Mouse (Mus musculus): ENCODE measurements around the gene Shisa5. TPM values are rescaled to one million over a fixed set of nuclear protein-coding genes. Genes with fewer than 3 reads are reported as not detected.

Shisa5 gene
- polyA plus RNA-seq, 1 experiment from 2014 or later: 216 TPM

DNA sequence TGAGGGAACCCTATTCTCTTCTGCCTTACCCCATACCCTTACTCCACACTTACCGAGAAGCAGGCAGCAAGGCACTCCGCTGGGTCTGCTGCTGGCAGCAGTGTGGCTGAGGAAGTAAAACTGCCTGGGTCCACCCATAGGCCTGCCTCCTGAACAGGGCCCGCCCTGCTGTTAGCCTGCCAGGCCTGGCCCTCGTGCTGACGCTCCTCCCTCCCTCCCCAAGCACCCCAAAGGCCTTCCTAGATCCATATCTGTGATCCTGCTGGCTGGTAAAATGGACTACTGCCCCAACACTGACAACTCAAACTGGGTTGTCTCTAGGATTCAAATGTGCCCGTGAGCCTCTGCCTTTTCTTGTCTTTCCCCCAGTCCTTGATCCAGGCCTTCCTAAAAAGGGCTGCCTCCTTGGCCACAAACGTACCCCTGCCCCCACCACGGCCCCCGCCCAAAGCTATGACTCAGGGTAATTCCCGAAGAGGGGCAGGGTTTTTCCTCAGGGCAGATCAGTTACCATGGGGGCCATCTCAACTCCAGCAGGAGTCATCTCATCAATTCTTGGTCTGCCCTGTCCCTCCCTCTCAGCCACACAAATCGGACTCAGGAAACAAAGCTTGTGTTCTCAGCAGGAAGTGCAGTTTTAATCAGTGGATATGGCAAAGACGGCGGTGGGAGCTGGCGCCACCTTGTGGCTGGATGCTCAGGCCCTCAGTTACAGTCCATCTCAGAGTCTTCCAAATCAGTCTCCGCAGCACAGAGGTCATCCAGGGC lies 21.0 kb downstream of the Shisa5 start, which contains the start of gene Trex1:
Trex1 (minus strand) TSS at position 599 of the 768 bp plus-strand sequence.
- DNase-seq (ENCODE audit: low spot score) (peak; percentile 96), ATAC-seq (peak; percentile 94)
- Histone ChIP-seq H3K36me3 (ENCODE audit: insufficient read depth, low read length) (peaks cover 18% of the 10 kb centered on the region), H3K9me3 (ENCODE audit: low read length) (no peaks in the 10 kb centered on the region), H3K9ac (replicated peaks; ENCODE audit: low read depth) (peak within 1 kb of the TSS; percentile 55), H3K4me2 (replicated peaks; ENCODE audit: low read depth, low read length) (peak within 1 kb of the TSS; percentile 60), H3K4me1 (ENCODE audit: insufficient read depth, low read depth, low read length) (peaks cover 7% of the 10 kb centered on the region; the same call in 1 of the 2 replicates), H3K4me3 (ENCODE audit: low read depth, low read length) (peak within 1 kb of the TSS; percentile 33), H3K27ac (ENCODE audit: low read length) (peak within 1 kb of the TSS; percentile 92), H3K27me3 (replicated peaks; ENCODE audit: insufficient read depth, low read length) (no peaks in the 10 kb centered on the region)
- TF ChIP-seq CTCF (IDR thresholded peaks at IDR 0.05) (peak; percentile 98), EP300 (IDR thresholded peaks at IDR 0.05) (peak; percentile 71)
- WGBS: 11% methylated on average over 15 of the region's 15 CpGs

DNA sequence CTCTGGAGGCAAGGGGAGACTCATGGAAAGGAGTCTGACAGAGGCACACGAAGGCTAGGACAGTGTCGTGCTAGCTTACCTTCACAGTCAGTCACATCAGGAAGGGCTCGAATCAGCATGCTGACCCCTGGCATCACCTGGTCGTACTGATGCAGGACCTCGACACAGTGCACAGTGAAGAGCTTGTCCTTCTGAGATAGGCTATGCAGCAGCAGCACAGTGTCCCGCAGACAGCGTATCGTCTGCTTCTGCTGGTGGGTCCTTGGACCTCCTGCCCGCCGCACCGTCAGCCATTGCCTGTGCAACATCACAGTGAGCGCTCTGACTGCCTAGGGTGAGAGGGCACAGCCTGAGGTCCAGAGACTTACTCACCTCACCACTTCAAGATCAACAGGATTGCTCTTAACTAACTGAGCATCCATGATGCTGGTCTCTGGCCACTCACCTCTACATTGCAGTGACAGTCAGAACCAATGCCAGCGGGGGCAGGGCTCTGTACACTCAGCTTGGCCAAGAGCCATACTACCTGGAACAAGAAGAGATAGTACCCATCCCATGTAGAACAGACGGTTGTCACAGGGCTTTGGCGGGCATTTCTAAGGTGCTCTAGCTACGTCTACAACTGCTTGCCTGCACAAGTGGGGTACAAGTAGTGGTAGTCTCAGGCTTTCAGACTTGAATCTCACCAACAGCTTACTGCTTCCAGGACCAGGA lies 22.0 kb downstream of the Shisa5 start:
- TF ChIP-seq EP300 (IDR thresholded peaks at IDR 0.05) (no peak), CTCF (IDR thresholded peaks at IDR 0.05) (no peak)
- no peak for DNase-seq (ENCODE audit: low spot score)
- Histone ChIP-seq H3K4me1 (ENCODE audit: insufficient read depth, low read depth, low read length) (peaks cover 2% of the 10 kb centered on the region; the same call in 1 of the 2 replicates), H3K4me3 (ENCODE audit: low read depth, low read length) (no peak overlapping the region), H3K36me3 (ENCODE audit: insufficient read depth, low read length) (peaks cover 28% of the 10 kb centered on the region), H3K9me3 (ENCODE audit: low read length) (no peaks in the 10 kb centered on the region), H3K27ac (ENCODE audit: low read length) (no peak overlapping the region), H3K4me2 (replicated peaks; ENCODE audit: low read depth, low read length) (no peak overlapping the region), H3K9ac (replicated peaks; ENCODE audit: low read depth) (no peak overlapping the region), H3K27me3 (replicated peaks; ENCODE audit: insufficient read depth, low read length) (no peaks in the 10 kb centered on the region)
- 88% methylated on average over 16 of the region's 16 CpGs for whole genome bisulfite sequencing
- no peak for ATAC-seq

DNA sequence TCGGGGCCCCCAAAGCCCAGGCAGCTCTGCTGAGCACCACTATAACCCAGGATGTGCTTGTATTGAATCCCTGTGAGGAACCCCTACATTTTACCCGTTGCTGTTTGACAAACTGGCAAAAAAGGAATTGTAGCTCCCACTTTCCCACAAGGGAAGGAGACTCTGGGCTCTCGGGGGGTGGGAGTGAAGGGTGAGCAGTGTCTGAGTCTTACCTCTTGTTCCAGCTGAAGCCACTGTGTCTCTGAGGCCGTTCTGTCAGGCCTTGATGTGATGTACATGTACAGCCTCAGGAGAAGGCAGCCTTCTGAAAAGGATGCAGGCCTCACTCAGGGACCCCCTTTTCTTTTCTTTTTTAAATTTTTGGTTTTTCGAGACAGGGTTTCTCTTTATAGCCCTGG lies 22.5 kb downstream of the Shisa5 start:
- no peak overlapping the region for H3K4me3 ChIP-seq (ENCODE audit: low read depth, low read length)
- no peak for DNase-seq (ENCODE audit: low spot score)
- H3K36me3 ChIP-seq (ENCODE audit: insufficient read depth, low read length): peaks cover 31% of the 10 kb centered on the region
- TF ChIP-seq CTCF (IDR thresholded peaks at IDR 0.05) (no peak), EP300 (IDR thresholded peaks at IDR 0.05) (no peak)
- 83% methylated on average over 5 of the region's 5 CpGs for WGBS
- H3K27me3 ChIP-seq (replicated peaks; ENCODE audit: insufficient read depth, low read length): no peaks in the 10 kb centered on the region
- no peak overlapping the region for H3K4me2 ChIP-seq (replicated peaks; ENCODE audit: low read depth, low read length)
- no peaks in the 10 kb centered on the region for H3K4me1 ChIP-seq (ENCODE audit: insufficient read depth, low read depth, low read length)
- H3K9me3 ChIP-seq (ENCODE audit: low read length): no peaks in the 10 kb centered on the region
- H3K9ac ChIP-seq (replicated peaks; ENCODE audit: low read depth): no peak overlapping the region
- no peak overlapping the region for H3K27ac ChIP-seq (ENCODE audit: low read length)
- no peak for ATAC-seq

DNA sequence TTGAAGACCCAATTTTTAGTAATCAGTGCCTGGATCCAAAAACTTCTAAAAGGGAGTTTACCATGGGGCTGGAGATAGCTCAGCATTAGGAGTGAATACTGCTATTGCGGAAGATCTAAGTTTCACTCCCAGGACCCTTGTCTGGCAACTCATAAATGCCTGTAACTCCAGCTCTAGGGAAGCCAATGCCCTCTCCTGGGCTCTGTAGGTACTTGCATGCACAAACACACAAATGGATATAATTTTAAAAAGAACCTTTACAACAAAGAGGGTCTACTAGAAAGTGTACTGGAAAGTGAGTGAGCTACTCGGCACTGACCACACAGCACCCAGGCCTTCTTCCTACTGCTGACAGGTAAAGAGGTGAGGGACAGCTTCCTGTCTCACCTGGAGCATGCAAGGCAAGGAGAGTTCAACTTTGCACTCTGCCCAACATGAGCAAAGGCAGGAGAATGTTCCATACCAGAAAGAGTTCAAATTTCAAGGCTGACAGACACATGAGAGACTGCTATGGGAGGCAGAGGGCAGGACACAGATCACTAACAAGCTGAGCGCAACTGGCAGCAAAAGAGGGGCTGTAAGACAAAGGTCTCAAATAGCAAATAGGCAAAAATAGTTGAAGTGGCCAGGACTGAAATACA lies 29.9 kb downstream of the Shisa5 start:
- 94% methylated on average over 3 of the region's 3 CpGs for WGBS
- Histone ChIP-seq H3K4me3 (ENCODE audit: low read depth, low read length) (no peak overlapping the region), H3K4me2 (replicated peaks; ENCODE audit: low read depth, low read length) (no peak overlapping the region), H3K27me3 (replicated peaks; ENCODE audit: insufficient read depth, low read length) (no peaks in the 10 kb centered on the region), H3K27ac (ENCODE audit: low read length) (no peak overlapping the region), H3K9ac (replicated peaks; ENCODE audit: low read depth) (no peak overlapping the region), H3K36me3 (ENCODE audit: insufficient read depth, low read length) (peaks cover 39% of the 10 kb centered on the region), H3K9me3 (ENCODE audit: low read length) (no peaks in the 10 kb centered on the region), H3K4me1 (ENCODE audit: insufficient read depth, low read depth, low read length) (peaks cover 4% of the 10 kb centered on the region; the same call in 1 of the 2 replicates)
- DNase-seq (ENCODE audit: low spot score) (no peak), ATAC-seq (no peak)
- TF ChIP-seq EP300 (IDR thresholded peaks at IDR 0.05): no peak
- peak; percentile 32; the same call in 1 of the 2 replicates for TF ChIP-seq CTCF (IDR thresholded peaks at IDR 0.05)

GRCm38 (mm10) chr9:109073661-109074573 lies 35.6 kb downstream of the Shisa5 start, which contains the start of gene Atrip:
Atrip (minus strand) TSS chr9:109074124.
- under 1% methylated on average over 57 of the region's 57 CpGs for WGBS
- peak within 1 kb of the TSS; percentile 79 for H3K27ac ChIP-seq (ENCODE audit: low read length)
- peaks cover 8% of the 10 kb centered on the region; the same call in 1 of the 2 replicates for H3K4me1 ChIP-seq (ENCODE audit: insufficient read depth, low read depth, low read length)
- ATAC-seq (peak; percentile 100), DNase-seq (ENCODE audit: low spot score) (peak; percentile 95)
- no peaks in the 10 kb centered on the region for H3K9me3 ChIP-seq (ENCODE audit: low read length)
- peak within 1 kb of the TSS; percentile 71 for H3K4me2 ChIP-seq (replicated peaks; ENCODE audit: low read depth, low read length)
- H3K4me3 ChIP-seq (ENCODE audit: low read depth, low read length): peak within 1 kb of the TSS; percentile 71
- H3K27me3 ChIP-seq (replicated peaks; ENCODE audit: insufficient read depth, low read length): no peaks in the 10 kb centered on the region
- TF ChIP-seq CTCF (IDR thresholded peaks at IDR 0.05) (no peak), EP300 (IDR thresholded peaks at IDR 0.05) (no peak)
- H3K9ac ChIP-seq (replicated peaks; ENCODE audit: low read depth): peak within 1 kb of the TSS; percentile 80
- H3K36me3 ChIP-seq (ENCODE audit: insufficient read depth, low read length): peaks cover 4% of the 10 kb centered on the region
